13 mouse cellular contexts compared by ENCODE assay signal in the genomic region with DNA sequence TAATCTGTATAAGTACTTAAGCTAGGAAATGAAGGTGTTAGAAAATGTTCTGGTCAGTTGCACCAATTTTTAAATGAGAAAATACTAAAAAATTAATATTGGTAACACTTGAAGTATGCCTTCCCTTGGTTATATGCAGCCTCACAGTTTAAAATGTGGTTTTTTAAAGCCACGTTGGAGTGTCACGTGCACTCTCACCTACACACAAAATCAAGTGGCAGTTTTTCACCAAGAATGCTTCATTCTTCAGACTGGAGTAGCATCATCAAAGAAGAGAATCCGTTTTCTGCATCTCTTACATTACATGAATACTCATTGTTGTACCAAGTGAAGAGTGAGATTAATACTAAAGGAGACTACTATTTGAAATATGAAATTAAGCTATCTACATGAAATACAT. TPM values are rescaled to one million over a fixed set of nuclear protein-coding genes. Genes with fewer than 3 reads are reported as not detected.
DNase-seq lines count a peak whose midpoint lies in the region; ATAC-seq lines count a peak whose summit lies in the region.
"Had no signal": no experiment of that assay in that cellular context is flagged by ENCODE, and none has a peak within 500 bp of the region (broad histone marks: within the 10 kb centered on the region; RNA-seq: fewer than 3 reads in every experiment).

No protein-coding gene starts in this region.

- peak overlapping the region; percentile 61 for H3K9ac ChIP-seq in heart, embryonic 16.5 days (ENCODE audit: low read length)
- no peak overlapping the region for H3K9ac ChIP-seq in embryonic facial prominence, embryonic 11.5 days (replicated peaks; ENCODE audit: low read length)
- no peak overlapping the region for H3K9ac ChIP-seq in midbrain, embryonic 11.5 days (ENCODE audit: low read length)

- WGBS in heart, embryonic 16.5 days: 37% methylated on average over 3 of the region's 3 CpGs
- WGBS in embryonic facial prominence, embryonic 11.5 days: 73% methylated on average over 3 of the region's 3 CpGs
- WGBS in hindbrain, embryonic 10.5 days: 73% methylated on average over 3 of the region's 3 CpGs
- WGBS in midbrain, embryonic 11.5 days: 63% methylated on average over 3 of the region's 3 CpGs

- ATAC-seq in heart, embryonic 16.5 days (replicated peaks; ENCODE audit: extremely low read depth, insufficient read depth, low FRiP score): no peak
- no peak for ATAC-seq in embryonic facial prominence, embryonic 11.5 days (replicated peaks; ENCODE audit: insufficient number of reproducible peaks, low FRiP score, low TSS enrichment, low read depth)
- ATAC-seq in midbrain, embryonic 11.5 days (ENCODE audit: low FRiP score): no peak
- no peak for ATAC-seq in granulocyte monocyte progenitor cell, adult 5-6 weeks (replicated peaks; ENCODE audit: poor library complexity, severe bottlenecking)
- ATAC-seq: activated CD4-positive, CD25-positive, alpha-beta regulatory T cell, adult 4 months had no signal

- H3K36me3 ChIP-seq in heart, embryonic 16.5 days (ENCODE audit: control insufficient read depth, insufficient read depth): no peaks in the 10 kb centered on the region
- H3K36me3 ChIP-seq in embryonic facial prominence, embryonic 11.5 days (replicated peaks; ENCODE audit: control insufficient read depth, insufficient read depth, low read depth, low read length): no peaks in the 10 kb centered on the region
- no peaks in the 10 kb centered on the region for H3K36me3 ChIP-seq in hindbrain, embryonic 10.5 days
- H3K36me3 ChIP-seq in midbrain, embryonic 11.5 days (ENCODE audit: control insufficient read depth, insufficient read depth, low read length): no peaks in the 10 kb centered on the region

- peaks cover 10% of the 10 kb centered on the region for H3K4me1 ChIP-seq in heart, embryonic 16.5 days (ENCODE audit: control insufficient read depth, insufficient read depth, low read length)
- peaks cover 3% of the 10 kb centered on the region; the same call in 1 of the 2 replicates for H3K4me1 ChIP-seq in embryonic facial prominence, embryonic 11.5 days (ENCODE audit: control insufficient read depth, insufficient read depth, low read length)
- peaks cover 52% of the 10 kb centered on the region for H3K4me1 ChIP-seq in hindbrain, embryonic 10.5 days (replicated peaks)
- peaks cover 16% of the 10 kb centered on the region for H3K4me1 ChIP-seq in midbrain, embryonic 11.5 days (ENCODE audit: control insufficient read depth, insufficient read depth, low read length)

- intact Hi-C loops in heart, postnatal 36 days (cut with DNase I): loop anchor here (5.0 kb wide), 2 partner anchors 91 to 169 kb away; no protein-coding TSS in a partner anchor

- H3K27me3 ChIP-seq in heart, embryonic 16.5 days (ENCODE audit: control insufficient read depth, insufficient read depth, low read length): no peaks in the 10 kb centered on the region
- H3K27me3 ChIP-seq in embryonic facial prominence, embryonic 11.5 days (ENCODE audit: control insufficient read depth, insufficient read depth, low read length): no peaks in the 10 kb centered on the region
- no peaks in the 10 kb centered on the region for H3K27me3 ChIP-seq in hindbrain, embryonic 10.5 days (ENCODE audit: insufficient read depth, poor library complexity, severe bottlenecking)
- no peaks in the 10 kb centered on the region for H3K27me3 ChIP-seq in midbrain, embryonic 11.5 days (ENCODE audit: control insufficient read depth, insufficient read depth, low read length)
- H3K27me3 ChIP-seq: megakaryocyte, embryonic 14.5 days had no signal

- no peak overlapping the region for H3K27ac ChIP-seq in heart, embryonic 16.5 days (ENCODE audit: low read length)
- H3K27ac ChIP-seq in embryonic facial prominence, embryonic 11.5 days (replicated peaks; ENCODE audit: low read depth, low read length): no peak overlapping the region
- no peak overlapping the region for H3K27ac ChIP-seq in hindbrain, embryonic 10.5 days
- H3K27ac ChIP-seq in midbrain, embryonic 11.5 days (ENCODE audit: low read depth, low read length): no peak overlapping the region
- H3K27ac ChIP-seq: kidney, postnatal 0 days had no signal

- H3K4me3 ChIP-seq in heart, embryonic 16.5 days (ENCODE audit: low read length): peak overlapping the region; percentile 50
- H3K4me3 ChIP-seq in embryonic facial prominence, embryonic 11.5 days (ENCODE audit: low read depth, low read length): 0 out of 2 replicates have a peak overlapping the region, but pooled peaks have one; percentile 10
- peak overlapping the region; percentile 92 for H3K4me3 ChIP-seq in hindbrain, embryonic 10.5 days
- H3K4me3 ChIP-seq in midbrain, embryonic 11.5 days (ENCODE audit: low read depth, low read length): no peak overlapping the region
- H3K4me3 ChIP-seq: megakaryocyte, embryonic 14.5 days had no signal

- H3K4me2 ChIP-seq in heart, embryonic 16.5 days (ENCODE audit: low read depth, low read length): peak overlapping the region; percentile 64
- H3K4me2 ChIP-seq in embryonic facial prominence, embryonic 11.5 days (ENCODE audit: low read depth, low read length): peak overlapping the region; percentile 16; the same call in 1 of the 2 replicates
- H3K4me2 ChIP-seq in midbrain, embryonic 11.5 days: peak overlapping the region; percentile 60

- no peaks in the 10 kb centered on the region for H3K9me3 ChIP-seq in heart, embryonic 16.5 days (replicated peaks; ENCODE audit: control insufficient read depth, low read length)
- no peaks in the 10 kb centered on the region for H3K9me3 ChIP-seq in embryonic facial prominence, embryonic 11.5 days (replicated peaks; ENCODE audit: control insufficient read depth, low read length)
- no peaks in the 10 kb centered on the region for H3K9me3 ChIP-seq in hindbrain, embryonic 10.5 days
- no peaks in the 10 kb centered on the region for H3K9me3 ChIP-seq in midbrain, embryonic 11.5 days (ENCODE audit: control insufficient read depth, low read length)
- H3K9me3 ChIP-seq: megakaryocyte, embryonic 14.5 days had no signal

- no peak for DNase-seq in heart, postnatal 36 days
- DNase-seq in embryonic facial prominence, embryonic 11.5 days (ENCODE audit: low spot score): no peak
- DNase-seq in hindbrain, embryonic 10.5 days (ENCODE audit: low spot score): no peak
- no peak for DNase-seq in midbrain, embryonic 11.5 days (ENCODE audit: low spot score, missing footprints)
- DNase-seq in retina, embryonic 14.5 days (ENCODE audit: low spot score): no peak
- DNase-seq in spleen, postnatal 36 days (ENCODE audit: low spot score in 2 of 2): no peak
- DNase-seq: cerebellum, adult 18-20 months; thymus, adult 2 months had no signal

RNA-seq across cellular contexts. Expression of gene Homer1, which starts 7.1 kb away (rescaled TPM):
- polyA plus RNA-seq in heart, embryonic 16.5 days (2015; fragmentation: Nextera tagmentation; extraction: Ambion mirVana): 11.7 and 13.9 TPM in 2 replicates
- total RNA-seq in heart, postnatal 36 days (2021): 10 to 100 TPM; 49.5 to 66.8 TPM
- 8.8 and 11.4 TPM in 2 replicates for polyA plus RNA-seq in embryonic facial prominence, embryonic 11.5 days (2014; fragmentation: Nextera tagmentation; extraction: Ambion mirVana)
- polyA plus RNA-seq in hindbrain, embryonic 10.5 days (2016; fragmentation: Nextera tagmentation; extraction: Ambion mirVana): 8.3 and 8.4 TPM in 2 replicates
- polyA plus RNA-seq in midbrain, embryonic 11.5 days (2014; fragmentation: Nextera tagmentation; extraction: Ambion mirVana): 11.1 and 11.6 TPM in 2 replicates
- total RNA-seq in granulocyte monocyte progenitor cell, adult 5-6 weeks (2014; fragmentation: Nextera tagmentation): 11.0 and 13.0 TPM in 2 replicates
- 13.7 and 18.4 TPM in 2 replicates for total RNA-seq in granulocyte monocyte progenitor cell, adult 5-6 weeks (2017)
